Mouse (Mus musculus) cortical plate, adult 2 months (tissue): ENCODE measurements around the gene E030030I06Rik. TPM values are rescaled to one million over a fixed set of nuclear protein-coding genes. Genes with fewer than 3 reads are reported as not detected.

ENCODE experiments used
- polyA plus RNA-seq: library from polyadenylated mRNA; depleted of rRNA; stranded (reverse); fragments of >200 nt; gene quantifications from 2 replicates; pipeline ENCODE4 v1.2.3, GENCODE M21; 2012; rRNA removed

E030030I06Rik gene
- polyA plus RNA-seq, 1 experiment = 0.31 TPM

Other genes starting within 250 kb of the E030030I06Rik start
- gene 4930444G20Rik, start 81.2 kb downstream of the E030030I06Rik start, polyA plus RNA-seq = not detected in 2 replicates
- gene Raet1e, start 9.3 kb upstream of the E030030I06Rik start, polyA plus RNA-seq = 0.08 TPM in 1 of 2 replicates, not detected in the other
- gene H60b, start 9.3 kb upstream of the E030030I06Rik start, polyA plus RNA-seq = 0.46 and 0.49 TPM in 2 replicates
- gene Raet1d, start 211.3 kb upstream of the E030030I06Rik start, polyA plus RNA-seq = 0.13 and 0.23 TPM in 2 replicates